Mouse (Mus musculus): ENCODE data around the gene Col27a1. TPM values are rescaled to one million over a fixed set of nuclear protein-coding genes. Genes with fewer than 3 reads are reported as not detected.
"Not testable (repeated sequence)": the region's sequence is repeated elsewhere in the genome, so short reads cannot be mapped to it uniquely, and the experiment has no call there.

Col27a1 gene
- polyA plus RNA-seq, 1 experiment = not detected

- no peak overlapping the region for H3K4me3 ChIP-seq (ENCODE audit: insufficient read depth, low read length)
- TF ChIP-seq CTCF (IDR thresholded peaks at IDR 0.05; ENCODE audit: low read depth, low read length) (no peak), POLR2A (IDR thresholded peaks at IDR 0.05; ENCODE audit: borderline replicate concordance, low read depth, low read length) (no peak)
- H3K27ac ChIP-seq (ENCODE audit: insufficient read depth, low read depth, low read length) = no peak overlapping the region
- peaks cover 13% of the 10 kb centered on the region for H3K4me1 ChIP-seq (ENCODE audit: control insufficient read depth, insufficient read depth, low read length)
These were observed 100.3 kb downstream of the Col27a1 start for GRCm38 (mm10) chr4:63314063-63314462.

- Histone ChIP-seq H3K4me3 (ENCODE audit: insufficient read depth, low read length) (no peak overlapping the region), H3K27ac (ENCODE audit: insufficient read depth, low read depth, low read length) (no peak overlapping the region), H3K4me1 (ENCODE audit: control insufficient read depth, insufficient read depth, low read length) (peaks cover 13% of the 10 kb centered on the region)
- no peak for TF ChIP-seq POLR2A (IDR thresholded peaks at IDR 0.05; ENCODE audit: borderline replicate concordance, low read depth, low read length)
- TF ChIP-seq CTCF (IDR thresholded peaks at IDR 0.05; ENCODE audit: low read depth, low read length) = no peak
These were observed 102.4 kb downstream of the Col27a1 start for GRCm38 (mm10) chr4:63316076-63316746.

GRCm38 (mm10) chr4:63319566-63319965 lies 105.8 kb downstream of the Col27a1 start:
- 0 out of 2 replicates have a peak, but pooled peaks have one; percentile 14 for TF ChIP-seq CTCF (IDR thresholded peaks at IDR 0.05; ENCODE audit: low read depth, low read length)
- H3K4me1 ChIP-seq (ENCODE audit: control insufficient read depth, insufficient read depth, low read length) = peaks cover 19% of the 10 kb centered on the region
- H3K4me3 ChIP-seq (ENCODE audit: insufficient read depth, low read length); H3K27ac ChIP-seq (ENCODE audit: insufficient read depth, low read depth, low read length): not testable (repeated sequence)

- Histone ChIP-seq H3K4me3 (ENCODE audit: insufficient read depth, low read length) (no peak overlapping the region), H3K27ac (ENCODE audit: insufficient read depth, low read depth, low read length) (no peak overlapping the region), H3K4me1 (ENCODE audit: control insufficient read depth, insufficient read depth, low read length) (peaks cover 6% of the 10 kb centered on the region)
- no peak for TF ChIP-seq CTCF (IDR thresholded peaks at IDR 0.05; ENCODE audit: low read depth, low read length)
- TF ChIP-seq POLR2A (IDR thresholded peaks at IDR 0.05; ENCODE audit: borderline replicate concordance, low read depth, low read length) = no peak
These were observed 109.5 kb downstream of the Col27a1 start for GRCm38 (mm10) chr4:63323275-63323815.

- Histone ChIP-seq H3K4me3 (ENCODE audit: insufficient read depth, low read length) (no peak overlapping the region), H3K4me1 (ENCODE audit: control insufficient read depth, insufficient read depth, low read length) (no peaks in the 10 kb centered on the region), H3K27ac (ENCODE audit: insufficient read depth, low read depth, low read length) (no peak overlapping the region)
- TF ChIP-seq CTCF (IDR thresholded peaks at IDR 0.05; ENCODE audit: low read depth, low read length) = no peak
- TF ChIP-seq POLR2A (IDR thresholded peaks at IDR 0.05; ENCODE audit: borderline replicate concordance, low read depth, low read length) = no peak
These were observed 119.6 kb downstream of the Col27a1 start for GRCm38 (mm10) chr4:63333403-63333802.

- TF ChIP-seq POLR2A (IDR thresholded peaks at IDR 0.05; ENCODE audit: borderline replicate concordance, low read depth, low read length) (no peak), CTCF (IDR thresholded peaks at IDR 0.05; ENCODE audit: low read depth, low read length) (no peak)
- no peak overlapping the region for H3K27ac ChIP-seq (ENCODE audit: insufficient read depth, low read depth, low read length)
- no peaks in the 10 kb centered on the region for H3K4me1 ChIP-seq (ENCODE audit: control insufficient read depth, insufficient read depth, low read length)
- H3K4me3 ChIP-seq (ENCODE audit: insufficient read depth, low read length) = no peak overlapping the region
These were observed 124.7 kb downstream of the Col27a1 start for GRCm38 (mm10) chr4:63338414-63339076.

GRCm38 (mm10) chr4:63342491-63342890 lies 128.7 kb downstream of the Col27a1 start:
- no peak for TF ChIP-seq POLR2A (IDR thresholded peaks at IDR 0.05; ENCODE audit: borderline replicate concordance, low read depth, low read length)
- no peak for TF ChIP-seq CTCF (IDR thresholded peaks at IDR 0.05; ENCODE audit: low read depth, low read length)
- H3K4me1 ChIP-seq (ENCODE audit: control insufficient read depth, insufficient read depth, low read length) = peaks cover 10% of the 10 kb centered on the region
- H3K4me3 ChIP-seq (ENCODE audit: insufficient read depth, low read length) = no peak overlapping the region
- H3K27ac ChIP-seq (ENCODE audit: insufficient read depth, low read depth, low read length) = no peak overlapping the region

GRCm38 (mm10) chr4:63343608-63344007 lies 129.8 kb downstream of the Col27a1 start:
- Histone ChIP-seq H3K4me3 (ENCODE audit: insufficient read depth, low read length) (no peak overlapping the region), H3K4me1 (ENCODE audit: control insufficient read depth, insufficient read depth, low read length) (peaks cover 17% of the 10 kb centered on the region), H3K27ac (ENCODE audit: insufficient read depth, low read depth, low read length) (no peak overlapping the region)
- TF ChIP-seq POLR2A (IDR thresholded peaks at IDR 0.05; ENCODE audit: borderline replicate concordance, low read depth, low read length) (no peak), CTCF (IDR thresholded peaks at IDR 0.05; ENCODE audit: low read depth, low read length) (no peak)

- Histone ChIP-seq H3K4me1 (ENCODE audit: control insufficient read depth, insufficient read depth, low read length) (peaks cover 20% of the 10 kb centered on the region), H3K4me3 (ENCODE audit: insufficient read depth, low read length) (no peak within 1 kb of the TSS), H3K27ac (ENCODE audit: insufficient read depth, low read depth, low read length) (no peak within 1 kb of the TSS)
- TF ChIP-seq CTCF (IDR thresholded peaks at IDR 0.05; ENCODE audit: low read depth, low read length) = no peak
These were observed 130.5 kb downstream of the Col27a1 start, which contains the start of gene Orm1 for GRCm38 (mm10) chr4:63344295-63344694. TSS of gene Orm1 (plus strand) at chr4:63344560.

- Histone ChIP-seq H3K4me3 (ENCODE audit: insufficient read depth, low read length) (no peak overlapping the region), H3K4me1 (ENCODE audit: control insufficient read depth, insufficient read depth, low read length) (peaks cover 20% of the 10 kb centered on the region), H3K27ac (ENCODE audit: insufficient read depth, low read depth, low read length) (no peak overlapping the region)
- TF ChIP-seq CTCF (IDR thresholded peaks at IDR 0.05; ENCODE audit: low read depth, low read length) (no peak), POLR2A (IDR thresholded peaks at IDR 0.05; ENCODE audit: borderline replicate concordance, low read depth, low read length) (no peak)
These were observed 131.5 kb downstream of the Col27a1 start for GRCm38 (mm10) chr4:63345261-63345660.
